Mouse (Mus musculus): ENCODE results near the gene Rps6ka1. TPM values are rescaled to one million over a fixed set of nuclear protein-coding genes. Genes with fewer than 3 reads are reported as not detected.

The Rps6ka1 gene
- total RNA-seq, 1 experiment from 2014 or later = 80.0 TPM

DNA sequence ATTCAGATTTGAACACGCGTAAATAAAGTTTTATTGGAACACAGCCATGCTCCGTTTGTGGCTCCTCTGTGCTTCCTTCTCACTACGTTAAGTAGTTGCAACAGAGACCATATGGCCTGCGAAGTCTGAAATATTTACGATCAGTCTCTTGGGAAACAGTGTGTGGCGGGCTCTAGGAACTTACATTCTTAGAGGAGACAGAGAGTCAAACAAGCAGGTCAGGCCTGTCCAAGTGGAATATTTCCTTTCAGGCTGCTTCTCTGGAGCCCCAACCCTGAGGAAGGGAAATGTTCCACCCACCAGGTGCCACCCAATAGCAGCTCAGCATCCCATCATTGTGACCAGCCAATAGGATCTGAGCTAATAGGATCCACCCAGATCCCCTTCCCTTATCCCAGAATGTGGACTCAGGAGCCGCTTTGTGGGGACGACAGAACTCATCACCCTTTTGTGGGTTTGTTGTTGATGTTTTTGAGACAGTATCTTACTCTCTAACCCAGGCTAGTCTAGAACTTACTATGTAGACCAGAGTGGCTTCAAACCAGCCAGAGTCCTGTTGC is 11.7 kb upstream of the Rps6ka1 start:
- ATAC-seq (replicated peaks; ENCODE audit: low read depth, poor library complexity, severe bottlenecking) = no peak

DNA sequence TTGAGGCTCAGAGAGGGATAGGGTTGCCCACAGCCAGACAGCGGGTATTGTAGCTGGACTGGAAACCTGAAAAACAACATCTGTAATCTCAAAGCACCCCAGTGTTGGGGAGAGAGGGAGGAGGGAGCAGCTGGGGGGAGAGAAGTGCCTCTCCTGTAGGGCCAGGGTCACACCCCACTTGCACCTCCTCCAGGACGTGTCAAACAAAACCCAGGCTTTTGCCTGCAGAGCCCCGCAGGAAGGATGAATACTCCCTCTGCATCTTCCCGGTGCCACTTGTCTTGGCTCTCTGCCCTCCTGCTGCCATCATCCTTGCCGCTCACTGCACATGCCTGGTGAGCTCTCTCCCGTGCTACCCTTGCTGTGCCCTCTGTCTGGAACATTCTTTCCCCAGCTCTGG is 10.6 kb upstream of the Rps6ka1 start:
- ATAC-seq (replicated peaks; ENCODE audit: low read depth, poor library complexity, severe bottlenecking) = no peak

DNA sequence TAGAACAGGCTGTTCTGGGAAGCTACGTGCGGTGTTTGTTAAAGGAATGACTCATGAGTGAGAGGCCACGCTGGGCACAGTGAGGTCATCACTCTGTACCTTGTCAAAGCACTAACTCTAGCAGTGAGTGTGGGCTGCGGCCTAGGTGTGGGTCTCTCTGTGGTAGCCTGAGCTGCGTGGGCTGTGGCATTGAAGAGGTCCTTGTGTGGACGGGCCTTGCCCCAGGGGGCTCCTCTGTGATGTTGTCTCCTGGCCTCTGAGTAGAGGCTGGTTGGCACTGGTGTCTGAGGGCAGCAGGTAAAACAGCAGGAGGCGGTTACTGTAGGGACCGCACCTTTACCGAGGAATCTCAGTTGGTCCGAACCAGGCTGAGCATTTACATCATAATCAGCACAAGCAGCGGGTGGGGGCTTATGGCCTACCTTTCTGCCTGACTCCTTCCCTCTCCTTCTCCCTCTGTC is 9.9 kb upstream of the Rps6ka1 start:
- no peak for ATAC-seq (replicated peaks; ENCODE audit: low read depth, poor library complexity, severe bottlenecking)

- no peak for ATAC-seq (replicated peaks; ENCODE audit: low read depth, poor library complexity, severe bottlenecking)
Observed at GRCm38 (mm10) chr4:133896984-133897383, 9.4 kb upstream of the Rps6ka1 start.

DNA sequence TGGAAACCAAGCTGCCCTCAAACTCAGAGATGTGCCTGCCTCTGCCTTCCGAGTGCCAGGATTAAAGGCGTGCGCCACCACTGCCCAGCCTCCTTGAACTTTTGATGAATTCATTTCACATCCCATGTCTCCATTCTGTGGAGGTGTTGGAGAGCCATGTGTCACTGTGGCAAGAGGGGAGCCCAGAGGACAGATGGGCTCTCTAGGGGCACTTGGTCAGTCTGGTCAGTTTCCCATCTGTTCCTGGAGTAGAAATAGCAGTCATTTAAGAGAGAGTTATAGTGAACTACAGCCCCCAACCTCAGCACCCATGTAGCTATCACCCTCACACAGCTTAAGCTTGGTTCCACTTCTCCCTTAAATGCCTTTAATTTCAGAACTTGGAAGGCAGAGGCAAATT is 8.4 kb upstream of the Rps6ka1 start:
- no peak for ATAC-seq (replicated peaks; ENCODE audit: low read depth, poor library complexity, severe bottlenecking)

GRCm38 (mm10) chr4:133887249-133887648 is 348 bp downstream of the Rps6ka1 start:
- ATAC-seq (replicated peaks; ENCODE audit: low read depth, poor library complexity, severe bottlenecking) = 0 out of 2 replicates have a peak, but pooled peaks have one; percentile 26

DNA sequence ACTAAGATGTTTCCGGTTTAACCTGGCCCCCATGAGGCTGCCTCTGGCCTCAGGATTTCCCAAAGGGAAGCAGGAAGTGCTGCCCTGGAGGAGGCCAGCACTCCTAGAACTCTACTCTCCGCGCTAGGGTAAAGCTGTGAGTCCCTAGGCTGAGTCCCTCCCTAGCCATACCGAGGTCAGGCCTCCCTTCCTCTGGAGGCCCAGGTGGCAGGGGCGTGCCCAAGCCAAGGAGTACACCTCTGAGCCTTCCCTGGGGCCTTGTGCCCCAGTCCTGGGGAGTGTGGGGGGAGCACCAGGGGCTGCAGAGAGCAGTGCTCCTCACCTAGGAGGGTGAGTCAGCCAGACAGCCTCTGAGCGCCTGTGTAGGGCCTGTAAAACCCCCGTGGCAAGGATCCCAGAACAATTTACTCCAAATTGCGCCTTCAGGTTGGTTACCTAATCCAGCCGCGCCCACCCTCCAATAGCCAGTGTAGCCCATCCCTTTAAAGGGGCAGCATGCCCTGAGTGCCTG is 1.6 kb downstream of the Rps6ka1 start:
- ATAC-seq (replicated peaks; ENCODE audit: low read depth, poor library complexity, severe bottlenecking) = no peak

- no peak for ATAC-seq (replicated peaks; ENCODE audit: low read depth, poor library complexity, severe bottlenecking)
Observed at GRCm38 (mm10) chr4:133885331-133885730, 2.3 kb downstream of the Rps6ka1 start.

- no peak for ATAC-seq (replicated peaks; ENCODE audit: low read depth, poor library complexity, severe bottlenecking)
Observed at GRCm38 (mm10) chr4:133884888-133885287, 2.7 kb downstream of the Rps6ka1 start.

GRCm38 (mm10) chr4:133884127-133884753 is 3.4 kb downstream of the Rps6ka1 start:
- ATAC-seq (replicated peaks; ENCODE audit: low read depth, poor library complexity, severe bottlenecking) = no peak

DNA sequence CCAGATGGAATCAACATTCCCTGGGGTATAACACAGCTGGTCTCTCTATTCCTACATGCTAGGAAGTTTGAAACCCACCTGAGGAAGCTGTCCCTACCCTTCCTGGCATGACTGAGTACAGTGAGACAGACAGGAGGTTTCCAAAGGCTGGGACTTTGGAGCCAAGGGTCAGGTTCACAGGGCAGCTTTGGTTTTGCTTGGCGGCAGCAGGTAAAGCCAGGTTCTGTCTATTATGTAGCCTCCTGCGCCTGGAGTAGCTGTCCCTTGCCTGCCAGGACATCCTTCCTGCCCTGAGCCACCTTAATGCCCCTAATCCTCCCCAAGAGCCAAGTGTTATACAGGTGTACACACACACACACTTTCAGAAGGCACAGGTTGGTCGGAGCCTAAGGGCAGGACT is 5.7 kb downstream of the Rps6ka1 start:
- no peak for ATAC-seq (replicated peaks; ENCODE audit: low read depth, poor library complexity, severe bottlenecking)

GRCm38 (mm10) chr4:133881399-133881798 is 6.2 kb downstream of the Rps6ka1 start:
- ATAC-seq (replicated peaks; ENCODE audit: low read depth, poor library complexity, severe bottlenecking) = no peak

GRCm38 (mm10) chr4:133879145-133879902 is 8.3 kb downstream of the Rps6ka1 start:
- ATAC-seq (replicated peaks; ENCODE audit: low read depth, poor library complexity, severe bottlenecking) = peak; percentile 50

- ATAC-seq (replicated peaks; ENCODE audit: low read depth, poor library complexity, severe bottlenecking) = no peak
Observed at GRCm38 (mm10) chr4:133877850-133878755, 9.5 kb downstream of the Rps6ka1 start.

- peak; percentile 41 for ATAC-seq (replicated peaks; ENCODE audit: low read depth, poor library complexity, severe bottlenecking)
Observed at GRCm38 (mm10) chr4:133874865-133875517, 12.6 kb downstream of the Rps6ka1 start.

DNA sequence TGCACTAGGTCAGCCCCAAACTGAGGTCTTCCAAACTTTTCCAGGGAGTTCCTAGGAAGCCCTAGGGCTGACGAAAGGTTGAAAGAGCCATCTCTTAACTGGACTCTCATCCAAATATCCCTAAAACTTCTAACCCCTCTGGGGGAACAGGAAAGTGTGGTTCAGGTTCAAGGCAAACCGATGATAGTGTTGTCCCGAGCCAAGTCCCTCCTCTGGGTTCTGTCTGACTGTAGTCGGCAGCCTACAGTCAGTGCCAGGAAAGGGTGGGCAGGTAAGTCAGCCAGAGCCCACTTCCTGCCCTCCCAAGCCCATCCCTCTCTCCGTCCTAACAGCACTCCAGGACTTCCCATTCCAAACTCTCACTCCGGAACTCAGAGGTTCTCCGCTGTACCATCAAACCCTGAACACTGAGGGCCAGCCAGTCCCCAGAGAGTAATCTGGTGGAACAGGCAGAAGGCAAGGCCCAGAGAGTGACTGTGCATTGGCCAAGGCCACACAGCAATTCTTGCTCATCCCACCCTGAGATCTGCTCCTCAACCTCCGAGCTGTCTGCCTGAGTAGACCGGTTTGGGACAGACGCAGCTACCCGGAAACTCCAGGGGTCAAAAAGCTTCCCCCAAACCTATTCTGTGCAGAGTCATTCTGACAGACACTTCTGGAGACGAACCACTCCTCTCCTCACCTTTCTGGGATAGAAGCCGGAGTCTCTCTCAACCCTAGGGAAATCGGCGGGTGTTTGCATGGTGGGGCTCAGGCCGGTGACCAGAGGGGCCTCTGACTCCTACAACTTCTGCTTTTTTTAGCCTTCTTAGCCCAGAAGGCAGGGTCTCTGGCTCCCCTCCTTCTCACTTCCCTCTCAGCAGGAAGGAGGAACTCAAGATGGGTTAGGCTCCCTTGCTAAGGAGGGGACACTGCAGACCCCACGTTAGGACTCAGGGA is 13.4 kb downstream of the Rps6ka1 start:
- ATAC-seq (replicated peaks; ENCODE audit: low read depth, poor library complexity, severe bottlenecking) = peak; percentile 35

DNA sequence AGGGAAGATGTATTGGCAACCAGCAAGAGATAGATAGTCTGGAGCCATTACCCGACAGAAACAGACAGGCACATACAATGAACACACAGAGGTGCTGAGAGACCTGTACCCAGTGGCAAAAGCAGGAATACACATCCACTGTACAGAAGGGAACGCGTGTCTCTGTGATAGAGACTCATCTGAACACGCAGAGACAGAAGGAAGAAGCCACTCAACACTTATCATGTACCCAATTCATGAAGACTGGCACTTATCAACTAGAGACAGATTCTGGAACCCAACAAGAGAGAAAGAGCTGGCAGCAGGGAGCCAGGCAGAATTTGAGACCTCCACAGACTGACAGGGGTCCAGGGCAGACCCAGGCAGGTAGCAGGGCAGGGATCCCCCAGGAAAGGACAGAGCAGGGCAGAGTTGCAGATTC is 14.2 kb downstream of the Rps6ka1 start:
- ATAC-seq (replicated peaks; ENCODE audit: low read depth, poor library complexity, severe bottlenecking) = peak; percentile 12; the same call in 1 of the 2 replicates

- ATAC-seq (replicated peaks; ENCODE audit: low read depth, poor library complexity, severe bottlenecking) = peak; percentile 76
Observed at GRCm38 (mm10) chr4:133872812-133873300, 14.7 kb downstream of the Rps6ka1 start.
